Mouse (Mus musculus) naive thymus-derived CD4-positive, alpha-beta T cell, adult 5 months (primary cell): ENCODE measurements around the gene Appbp2. TPM values are rescaled to one million over a fixed set of nuclear protein-coding genes. Genes with fewer than 3 reads are reported as not detected.

Source experiments
- polyA plus RNA-seq: library from polyadenylated mRNA; unstranded; fragments of 100-300 nt; shearing (Covaris generic); gene quantifications from one replicate; pipeline ENCODE4 v1.2.1, GENCODE M21; 2017

Appbp2 gene
- 47.8 TPM for polyA plus RNA-seq

DNA sequence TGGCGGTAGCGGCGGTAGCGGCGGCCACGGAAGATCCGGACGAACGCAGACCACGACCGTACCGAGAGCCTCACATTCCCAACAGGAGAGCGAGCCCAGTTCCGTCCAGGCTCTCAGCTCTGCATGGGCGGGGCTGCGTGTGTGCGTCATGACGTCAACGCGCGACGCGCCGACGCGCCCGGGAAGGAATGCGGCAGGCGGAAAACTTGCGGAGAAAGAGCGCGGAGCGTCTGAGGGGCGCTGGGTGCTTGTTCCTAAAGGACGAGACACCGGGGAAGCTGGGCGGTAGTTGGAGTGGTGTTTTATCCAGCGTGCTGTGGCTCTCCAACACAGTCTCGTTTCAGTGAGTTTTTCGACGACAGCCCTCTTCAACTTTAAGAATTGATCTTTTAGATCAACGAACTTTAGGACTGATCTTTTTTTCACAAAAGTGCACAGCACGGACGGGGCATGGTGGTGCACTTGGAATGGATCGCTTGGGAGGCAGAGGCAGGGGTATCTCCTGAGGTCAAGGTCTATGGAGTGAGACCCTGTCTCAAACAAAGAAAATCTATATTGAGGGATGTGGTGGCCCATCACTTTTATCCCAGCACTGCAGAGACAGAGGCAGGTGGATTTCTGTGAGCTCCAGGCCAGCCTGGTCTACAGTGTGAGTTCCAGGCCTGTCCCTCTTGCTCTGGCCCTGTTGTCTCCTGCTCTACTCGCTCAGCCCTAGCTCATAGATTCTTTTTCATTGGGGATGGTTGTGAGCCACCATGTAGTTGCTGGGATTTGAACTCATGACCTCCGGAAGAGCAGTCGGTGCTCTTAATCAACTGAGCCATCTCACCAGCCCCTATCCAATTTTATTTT lies at the start of gene Appbp2:
Gene Appbp2 (minus strand): TSS at position 141 of the 852 bp plus-strand sequence.

DNA sequence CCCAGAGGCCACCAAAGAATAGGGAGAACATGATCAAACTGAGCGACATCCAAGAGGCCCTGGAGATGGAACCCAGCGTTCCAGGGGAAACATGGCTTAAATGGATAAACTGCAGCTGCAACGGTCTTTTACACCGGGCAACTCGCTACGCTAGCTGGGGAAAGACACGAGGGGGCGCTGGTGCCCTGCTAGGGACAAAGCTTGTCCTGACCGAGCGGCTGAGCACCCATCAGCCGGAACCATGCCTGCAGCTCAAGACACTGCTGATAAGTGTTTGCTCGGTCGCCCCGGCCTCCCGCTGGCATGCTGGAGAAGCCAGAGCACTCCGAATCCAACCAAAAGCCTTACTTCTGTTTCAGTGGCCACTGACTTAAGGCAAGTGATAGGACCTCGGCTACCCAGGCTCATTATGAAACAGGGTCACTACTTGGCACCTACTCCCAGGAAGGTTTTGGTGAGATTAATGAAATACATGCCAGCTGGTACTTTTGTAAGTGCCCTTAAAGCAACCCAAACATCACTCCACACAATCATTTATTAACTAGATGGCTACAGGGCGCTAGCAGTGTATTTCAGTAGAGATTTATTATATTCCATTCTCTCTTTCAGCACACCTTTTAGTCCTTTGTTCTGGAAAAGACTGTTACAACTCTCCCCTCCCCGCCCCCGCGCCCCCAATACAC lies 64.7 kb downstream of the Appbp2 start, which contains the start of gene 1700125H20Rik:
Gene 1700125H20Rik (plus strand): TSS at position 347 of the 683 bp plus-strand sequence.

DNA sequence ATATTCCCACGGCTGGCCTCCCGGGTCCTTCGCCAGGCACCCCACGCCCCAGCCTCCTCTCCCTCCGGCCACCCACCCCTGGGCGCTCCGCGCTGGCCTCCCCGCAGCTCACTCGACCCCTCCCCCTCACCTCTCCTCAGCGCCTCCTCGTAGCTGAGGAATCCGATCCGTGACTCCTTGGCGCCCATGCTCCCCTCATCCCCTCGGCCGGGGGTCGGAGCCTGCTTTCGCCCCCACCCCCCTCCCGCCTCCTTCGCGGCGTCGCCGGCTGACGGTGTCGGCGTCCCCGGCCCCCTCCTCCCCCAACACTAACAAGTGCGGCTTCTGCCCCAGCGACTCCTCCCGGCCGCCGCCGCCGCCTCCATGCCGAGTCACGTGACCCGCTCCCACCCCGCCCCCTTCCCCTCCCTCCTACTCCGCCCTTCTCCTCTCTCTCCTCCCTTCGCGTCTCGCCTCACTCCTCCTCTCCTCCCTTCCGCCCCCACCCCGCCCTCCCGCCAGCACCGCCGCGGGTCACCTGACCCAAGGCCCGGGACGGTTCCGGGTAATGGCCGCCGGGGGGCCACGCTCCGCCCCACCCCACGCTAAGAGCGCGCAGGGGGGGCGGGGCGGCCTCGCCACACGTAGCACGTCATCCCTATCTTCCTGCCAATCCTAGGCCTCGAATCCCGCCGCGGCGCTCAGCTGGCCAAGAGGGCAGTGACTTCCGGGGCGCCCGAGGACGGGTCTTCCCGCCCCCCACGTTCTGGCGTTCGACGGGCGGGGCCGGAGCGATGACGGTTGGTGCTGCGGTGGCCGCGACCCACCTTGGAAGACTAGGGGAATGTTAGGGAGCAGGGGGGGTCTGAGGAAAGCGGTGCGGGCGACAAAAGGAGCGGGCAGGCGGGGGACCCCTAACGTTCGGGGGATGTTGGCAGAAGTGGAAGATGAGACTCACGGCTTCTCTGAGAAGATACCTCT lies 95.1 kb downstream of the Appbp2 start, which contains the start of gene Usp32:
Gene Usp32 (minus strand): TSS at position 581 of the 960 bp plus-strand sequence.

Other genes with a start within 250 kb of the Appbp2 start
- 18.1 TPM for gene Usp32, start 95.0 kb downstream of the Appbp2 start, polyA plus RNA-seq
- not detected for gene 1700125H20Rik, start 64.7 kb downstream of the Appbp2 start, polyA plus RNA-seq
- 46.6 TPM for gene Ppm1d, start 76.1 kb upstream of the Appbp2 start, polyA plus RNA-seq
- gene Bcas3, start 118.0 kb upstream of the Appbp2 start, polyA plus RNA-seq = 53.7 TPM